Mouse (Mus musculus): Measurements from ENCODE around the gene Usp47. TPM values are rescaled to one million over a fixed set of nuclear protein-coding genes. Genes with fewer than 3 reads are reported as not detected.

Gene Usp47
- total and polyA plus RNA-seq, 3 experiments, result 37.3 to 122 (median 47.8) TPM

GRCm38 (mm10) chr7:112158942-112159341 is 135.6 kb downstream of the Usp47 start, which contains the start of gene Dkk3:
Gene Dkk3 (minus strand): TSS chr7:112159057.
- Histone ChIP-seq H3K27me3 (ENCODE audit: control insufficient read depth in 1 of 2, insufficient read depth in 2 of 2, low read length in 2 of 2) (no peaks in the 10 kb centered on the region), H3K9me3 (replicated peaks; ENCODE audit: insufficient read depth, low read length) (no peaks in the 10 kb centered on the region), H3K9ac (ENCODE audit: control insufficient read depth, low read depth, low read length, poor library complexity, severe bottlenecking) (no peak within 1 kb of the TSS), H3K4me3 (ENCODE audit: control insufficient read depth in 1 of 2, insufficient read depth in 1 of 2, low read depth in 2 of 2, low read length in 2 of 2) (no peak within 1 kb of the TSS), H3K27ac (ENCODE audit: control insufficient read depth, low read depth, low read length) (no peak within 1 kb of the TSS), H3K79me2 (ENCODE audit: control insufficient read depth, insufficient read depth, low read length, poor library complexity) (no peaks in the 10 kb centered on the region), H3K4me1 (ENCODE audit: control insufficient read depth in 1 of 2, insufficient read depth in 2 of 2, low read length in 2 of 2) (0 out of 4 replicates have a peak, but pooled peaks cover 0 to 2% of the 10 kb centered on the region in 2 experiments), H3K36me3 (ENCODE audit: control insufficient read depth in 1 of 2, insufficient read depth in 2 of 2, low read length in 2 of 2) (no peaks in the 10 kb centered on the region)
- DNase-seq (ENCODE audit: low read depth, low spot score), result no peak
- TF ChIP-seq GATA1 (IDR thresholded peaks at IDR 0.05; ENCODE audit: low read depth, low read length) (no peak), HCFC1 (IDR thresholded peaks at IDR 0.05; ENCODE audit: low read depth, low read length) (no peak), CHD1 (IDR thresholded peaks at IDR 0.05; ENCODE audit: low read depth, low read length) (no peak), NRF1 (IDR thresholded peaks at IDR 0.05; ENCODE audit: insufficient read depth, low read depth, low read length, poor library complexity, severe bottlenecking) (no peak), MXI1 (IDR thresholded peaks at IDR 0.05; ENCODE audit: low read depth, low read length) (no peak), MAX (IDR thresholded peaks at IDR 0.05; ENCODE audit: low read length) (no peak), POLR2A (IDR thresholded peaks at IDR 0.05; ENCODE audit: control insufficient read depth in 1 of 2, insufficient read depth in 1 of 2, low read depth in 1 of 2, low read length in 2 of 2, poor library complexity in 1 of 2) (no peak), TBP (IDR thresholded peaks at IDR 0.05; ENCODE audit: low read depth, low read length) (no peak), USF1 (IDR thresholded peaks at IDR 0.05; ENCODE audit: low read depth, low read length) (no peak), MEF2A (IDR thresholded peaks at IDR 0.05; ENCODE audit: extremely low read depth, insufficient replicate concordance, low read depth, low read length, poor library complexity, severe bottlenecking) (no peak), GABPA (IDR thresholded peaks at IDR 0.05; ENCODE audit: low read depth, low read length) (no peak), RAD21 (IDR thresholded peaks at IDR 0.05; ENCODE audit: low read depth, low read length) (no peak), ETS1 (IDR thresholded peaks at IDR 0.05; ENCODE audit: low read depth, low read length) (no peak), ELF1 (IDR thresholded peaks at IDR 0.05; ENCODE audit: low read depth, low read length) (no peak), POLR2AphosphoS5 (IDR thresholded peaks at IDR 0.05; ENCODE audit: borderline replicate concordance, low read depth, low read length) (no peak)

GRCm38 (mm10) chr7:112159835-112160234 is 136.5 kb downstream of the Usp47 start:
- DNase-seq (ENCODE audit: low read depth, low spot score), result no peak
- H3K27ac ChIP-seq (ENCODE audit: control insufficient read depth, low read depth, low read length), result no peak overlapping the region
- H3K27me3 ChIP-seq (ENCODE audit: control insufficient read depth in 1 of 2, insufficient read depth in 2 of 2, low read length in 2 of 2), result no peaks in the 10 kb centered on the region
- no peaks in the 10 kb centered on the region for H3K36me3 ChIP-seq (ENCODE audit: control insufficient read depth in 1 of 2, insufficient read depth in 2 of 2, low read length in 2 of 2)
- TF ChIP-seq CTCF (IDR thresholded peaks at IDR 0.05 in 2 of 3, conservative IDR thresholded peaks at IDR 0.05 in 1 of 3; ENCODE audit: control insufficient read depth in 1 of 3, insufficient read depth in 1 of 3, low read depth in 2 of 3, low read length in 3 of 3, poor library complexity in 1 of 3, severe bottlenecking in 1 of 3) (no peak), ETS1 (IDR thresholded peaks at IDR 0.05; ENCODE audit: low read depth, low read length) (no peak), POLR2AphosphoS5 (IDR thresholded peaks at IDR 0.05; ENCODE audit: borderline replicate concordance, low read depth, low read length) (no peak)
- H3K4me1 ChIP-seq (ENCODE audit: control insufficient read depth in 1 of 2, insufficient read depth in 2 of 2, low read length in 2 of 2), result 0 out of 4 replicates have a peak, but pooled peaks cover 0 to 2% of the 10 kb centered on the region in 2 experiments
- no peak overlapping the region for H3K4me3 ChIP-seq (ENCODE audit: control insufficient read depth in 1 of 2, insufficient read depth in 1 of 2, low read depth in 2 of 2, low read length in 2 of 2)
- H3K9ac ChIP-seq (ENCODE audit: control insufficient read depth, low read depth, low read length, poor library complexity, severe bottlenecking), result no peak overlapping the region
- no peaks in the 10 kb centered on the region for H3K79me2 ChIP-seq (ENCODE audit: control insufficient read depth, insufficient read depth, low read length, poor library complexity)
- H3K9me3 ChIP-seq (replicated peaks; ENCODE audit: insufficient read depth, low read length), result no peaks in the 10 kb centered on the region

Other genes starting within 250 kb of the Usp47 start
- gene Galnt18, start 243.5 kb upstream of the Usp47 start, total RNA-seq (2012; rRNA removed), result not detected in 2 replicates
- not detected for gene Galnt18, start 243.5 kb upstream of the Usp47 start, polyA plus RNA-seq (2012; ENCODE audit: insufficient read depth in 1 of 2, insufficient read length in 2 of 2, low read depth in 1 of 2, low replicate concordance in 2 of 2, missing spikeins in 1 of 2)
- not detected in 2 replicates for gene Dkk3, start 135.6 kb downstream of the Usp47 start, total RNA-seq (2012; rRNA removed)
- not detected for gene Dkk3, start 135.6 kb downstream of the Usp47 start, polyA plus RNA-seq (2012; ENCODE audit: insufficient read depth in 1 of 2, insufficient read length in 2 of 2, low read depth in 1 of 2, low replicate concordance in 2 of 2, missing spikeins in 1 of 2)
- not detected in 2 replicates for gene Mical2, start 202.4 kb downstream of the Usp47 start, total RNA-seq (2012; rRNA removed)
- gene Mical2, start 202.4 kb downstream of the Usp47 start, polyA plus RNA-seq (2012; ENCODE audit: insufficient read depth in 1 of 2, insufficient read length in 2 of 2, low read depth in 1 of 2, low replicate concordance in 2 of 2, missing spikeins in 1 of 2), result not detected

Measured in MEL (cell line).